Mouse (Mus musculus) ES-Bruce4 (cell line): ENCODE measurements at regions not wholly inside any gene's neighbourhood (a gene's known extent, or its start where the extent isn't known, plus 50 kb on each side); places are given as distances from the start of the nearest gene placed in this dataset.

ENCODE experiments used
- CTCF ChIP-seq: IDR thresholded peaks from one replicate; pipeline ENCODE4 v1.8.1; 2011; ENCODE audit warnings: low read depth, low read length
- EP300 ChIP-seq: IDR thresholded peaks from 2 replicates; pipeline ENCODE4 v1.6.1; 2011; ENCODE audit warnings: low read depth, low read length; ENCODE audit not compliant: insufficient read depth

- TF ChIP-seq EP300 (no peak), CTCF (no peak)
These were observed 122.0 kb downstream of the 2410131K14Rik start for GRCm38 (mm10) chr5:118367047-118367446.
